Mouse (Mus musculus) right cerebral cortex, postnatal 14 days (tissue): Measurements from ENCODE around the gene Ly6g6c.

ENCODE experiments used
- DNase-seq: peaks from one replicate; pipeline ENCODE4 v3.0.0; 2022

Ly6g6c gene

DNA sequence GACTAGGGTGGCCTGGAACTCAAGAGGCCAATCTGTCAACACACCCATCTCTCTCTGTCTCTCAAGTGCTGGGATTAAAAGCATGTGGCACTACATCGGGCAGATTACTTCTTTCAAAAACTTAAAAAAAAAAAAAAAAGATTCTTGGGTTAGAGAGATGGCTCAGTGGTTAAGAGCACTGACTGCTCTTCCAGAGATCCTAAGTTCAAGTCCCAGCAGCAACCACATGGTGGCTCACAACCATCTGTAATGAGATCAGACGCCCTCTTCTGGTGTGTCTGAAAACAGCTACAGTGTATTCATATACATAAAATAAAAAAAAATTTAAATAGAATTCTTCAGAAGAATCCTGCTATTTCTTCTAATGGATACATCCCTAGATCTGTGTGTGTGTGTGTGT is 23.0 kb downstream of the Ly6g6c start:
- DNase-seq, result no peak

DNA sequence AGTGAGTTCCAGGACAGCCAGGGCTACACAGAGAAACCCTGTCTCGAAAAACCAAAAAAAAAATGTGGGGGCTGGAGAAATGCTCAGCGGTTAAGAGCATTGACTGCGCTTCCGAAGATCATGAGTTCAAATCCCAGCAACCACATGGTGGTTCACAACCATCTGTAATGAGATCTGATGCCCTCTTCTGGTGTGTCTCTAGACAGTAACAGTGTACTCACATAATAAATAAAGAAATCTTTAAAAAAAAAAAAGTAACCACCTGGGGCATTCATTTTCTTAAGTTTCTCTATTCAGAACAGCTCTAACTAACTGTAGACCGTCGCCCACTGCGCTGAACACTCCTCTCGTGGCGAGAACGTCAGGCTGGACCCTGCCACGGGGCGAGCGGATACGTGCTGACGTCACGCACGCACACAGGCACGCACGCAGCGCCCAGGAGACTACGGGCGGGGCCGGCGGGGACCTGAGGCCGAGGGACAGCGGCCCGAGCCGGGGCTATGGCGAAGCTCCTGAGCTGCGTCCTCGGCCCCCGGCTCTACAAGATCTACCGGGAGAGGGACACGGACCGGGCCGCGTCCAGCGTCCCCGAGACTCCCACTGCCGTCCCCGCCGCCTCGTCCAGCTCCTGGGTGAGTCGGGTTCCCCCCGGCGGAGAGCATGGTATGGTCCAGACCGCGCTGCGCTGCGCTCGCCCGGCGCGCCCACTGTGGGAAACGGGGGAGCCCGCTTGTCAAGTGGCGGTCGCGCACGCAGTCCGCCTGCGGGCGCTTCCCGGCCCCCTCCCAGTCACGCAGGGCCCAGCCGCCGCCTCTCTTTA is 23.8 kb downstream of the Ly6g6c start, which contains the start of gene Abhd16a:
Gene Abhd16a, plus strand, starts transcription at position 439 of the 820 bp plus-strand sequence.
- DNase-seq, result peak; percentile 93

DNA sequence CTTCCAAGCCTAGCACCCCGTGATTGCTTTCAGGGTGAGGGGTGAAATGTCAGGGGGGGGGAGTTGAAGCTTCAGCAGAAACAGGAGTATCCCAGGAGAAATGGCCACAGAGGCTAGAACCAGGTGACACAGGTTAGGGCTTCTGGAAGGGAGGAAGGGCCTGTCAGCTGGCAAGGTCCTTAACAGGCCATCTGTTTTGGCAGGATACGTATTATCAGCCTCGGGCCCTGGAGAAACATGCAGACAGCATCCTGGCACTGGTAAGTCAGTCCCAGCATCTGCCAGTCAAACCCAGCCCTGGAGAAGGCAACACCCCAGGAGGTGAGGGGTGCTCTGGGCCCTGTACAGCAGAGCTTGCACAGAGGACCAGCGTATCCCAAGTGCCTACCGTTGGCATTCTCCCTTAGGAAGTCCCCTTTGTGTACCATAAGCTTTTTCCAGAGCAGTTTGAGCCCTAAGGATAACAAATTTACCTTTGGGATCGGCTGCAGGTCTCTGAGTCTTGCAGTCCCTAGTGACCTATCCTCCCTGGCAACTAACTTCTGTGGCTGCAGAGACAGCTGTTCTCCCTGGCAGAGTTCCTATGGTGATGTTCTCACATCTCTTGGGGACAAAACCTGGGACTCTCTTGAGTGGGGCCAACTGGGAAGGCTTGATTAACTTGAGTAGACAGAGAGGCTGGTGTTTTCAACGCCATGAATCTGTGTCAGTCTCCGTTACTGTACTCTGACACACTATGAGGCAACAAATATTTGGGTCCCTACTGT is 25.2 kb downstream of the Ly6g6c start:
- no peak for DNase-seq

DNA sequence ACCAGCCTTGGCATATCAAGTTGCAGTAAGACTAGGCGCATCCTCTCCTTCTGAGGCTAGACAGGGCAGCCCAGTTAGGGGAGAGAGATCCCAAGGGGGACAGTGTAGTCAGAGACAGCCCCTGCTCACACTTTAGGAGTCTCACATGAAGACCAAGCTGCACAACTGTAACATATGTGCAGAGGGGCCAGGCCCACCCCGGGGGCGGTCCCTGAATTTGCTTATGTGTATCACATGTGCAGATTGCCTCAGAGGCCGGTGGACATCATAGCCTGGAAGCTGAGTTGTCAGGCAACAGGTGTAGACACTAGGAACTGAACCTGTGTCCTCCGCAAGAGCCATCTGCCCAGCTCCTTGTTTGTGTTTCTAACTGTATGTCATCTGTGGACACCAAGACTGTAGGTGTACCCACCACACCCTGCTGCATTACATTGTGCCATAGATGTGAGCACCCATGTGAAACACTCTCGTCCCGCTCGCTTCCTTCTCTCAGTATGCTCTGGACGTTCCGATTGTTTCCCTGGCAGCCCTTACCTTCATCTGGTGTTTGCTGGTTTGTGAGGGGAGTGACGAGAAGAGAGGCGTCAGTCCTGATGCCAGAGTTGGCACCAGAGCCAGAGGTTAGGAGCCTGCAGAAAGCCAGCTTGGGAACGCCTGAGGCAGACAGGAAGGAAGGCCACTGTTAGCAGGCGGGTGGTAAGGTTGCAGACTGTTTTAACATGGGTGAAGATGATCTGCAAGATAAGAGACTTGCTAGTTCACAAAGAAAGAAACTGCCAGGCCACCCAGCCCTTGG is 27.4 kb downstream of the Ly6g6c start:
- no peak for DNase-seq

DNA sequence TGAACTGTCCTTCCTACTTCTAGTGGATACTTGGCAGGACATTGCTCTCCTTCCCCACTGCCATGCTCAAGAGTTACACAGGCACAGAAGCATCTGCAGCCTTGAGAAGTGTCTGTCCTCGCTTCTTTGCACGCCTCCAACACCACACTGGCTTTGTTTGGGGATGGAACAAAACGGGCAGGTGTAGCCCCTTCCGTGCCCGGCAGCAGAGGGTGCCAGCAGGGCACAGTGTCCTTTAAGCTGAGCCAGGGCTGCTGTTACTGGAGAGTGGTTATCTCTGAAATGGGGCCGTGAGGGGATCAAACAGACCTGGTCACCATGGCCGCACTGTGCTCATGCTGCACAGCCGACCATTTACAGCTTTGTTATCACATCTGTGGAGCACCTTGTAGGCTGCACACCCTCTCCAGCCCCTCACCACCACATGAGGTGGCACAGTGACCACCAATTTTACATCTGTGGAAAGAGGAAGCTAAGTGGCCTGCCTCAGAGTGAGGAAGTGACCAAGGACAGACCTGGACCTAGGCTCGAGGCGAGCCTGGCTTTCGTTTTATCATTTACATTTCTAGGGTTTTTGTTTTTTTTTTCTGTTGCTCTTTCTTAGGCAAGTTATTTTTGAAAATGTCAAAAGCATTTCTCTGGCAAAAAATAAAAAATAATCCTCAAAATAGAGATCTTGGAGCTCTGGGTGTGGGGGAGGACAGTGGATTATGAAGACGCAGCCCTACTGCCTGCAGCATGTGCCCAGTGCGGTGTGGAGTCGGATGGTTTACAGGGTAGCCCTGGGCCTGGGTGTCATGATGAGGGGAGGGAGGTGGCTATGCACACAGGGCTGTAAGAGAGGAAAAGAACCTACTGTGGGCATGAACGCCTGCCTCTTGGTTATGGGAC is 29.5 kb downstream of the Ly6g6c start:
- no peak for DNase-seq

DNA sequence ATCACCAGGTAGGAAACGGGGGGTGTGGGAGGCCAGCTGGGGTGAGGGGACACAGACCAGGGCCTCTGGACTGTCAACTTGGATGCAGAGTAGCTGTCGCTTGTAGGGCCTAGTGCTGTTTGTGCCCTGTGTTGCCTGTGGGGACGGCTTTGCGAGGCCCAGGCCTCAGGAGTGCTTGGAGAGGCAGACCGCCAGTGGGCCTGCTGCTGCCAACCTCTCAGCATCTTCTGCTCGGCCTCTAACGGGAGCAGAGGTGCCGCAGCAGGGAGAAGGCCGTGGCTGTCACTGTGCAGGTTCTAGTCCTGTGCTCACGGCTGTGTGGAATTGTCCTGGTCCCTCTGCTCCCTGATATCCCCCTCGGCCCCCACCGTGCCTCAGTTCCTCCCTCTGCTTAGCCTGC is 31.4 kb downstream of the Ly6g6c start:
- no peak for DNase-seq

DNA sequence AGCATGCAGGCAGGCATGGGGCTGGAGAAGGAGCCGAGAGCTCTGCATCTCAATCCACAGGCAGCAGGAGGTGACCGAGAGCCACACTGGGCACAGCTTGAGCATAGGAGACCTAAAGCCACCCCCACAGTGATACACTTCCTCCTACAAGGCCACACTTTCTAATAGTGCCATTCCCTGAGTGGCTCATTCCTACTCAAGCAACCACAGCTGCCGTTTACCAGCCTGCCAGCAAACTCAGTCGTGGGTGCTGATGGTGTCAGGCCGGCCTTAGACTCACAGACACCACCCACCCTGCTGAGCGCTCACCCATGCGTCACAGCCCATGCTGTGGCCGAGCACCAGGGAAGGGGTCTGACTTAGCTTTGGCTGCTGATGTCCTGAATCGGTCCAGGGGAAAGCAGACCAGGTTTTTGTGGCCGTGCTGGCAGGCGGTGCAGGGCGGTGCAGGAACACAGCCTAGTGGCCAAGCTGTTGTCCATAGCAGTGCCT is 32.0 kb downstream of the Ly6g6c start:
- peak; percentile 49 for DNase-seq

DNA sequence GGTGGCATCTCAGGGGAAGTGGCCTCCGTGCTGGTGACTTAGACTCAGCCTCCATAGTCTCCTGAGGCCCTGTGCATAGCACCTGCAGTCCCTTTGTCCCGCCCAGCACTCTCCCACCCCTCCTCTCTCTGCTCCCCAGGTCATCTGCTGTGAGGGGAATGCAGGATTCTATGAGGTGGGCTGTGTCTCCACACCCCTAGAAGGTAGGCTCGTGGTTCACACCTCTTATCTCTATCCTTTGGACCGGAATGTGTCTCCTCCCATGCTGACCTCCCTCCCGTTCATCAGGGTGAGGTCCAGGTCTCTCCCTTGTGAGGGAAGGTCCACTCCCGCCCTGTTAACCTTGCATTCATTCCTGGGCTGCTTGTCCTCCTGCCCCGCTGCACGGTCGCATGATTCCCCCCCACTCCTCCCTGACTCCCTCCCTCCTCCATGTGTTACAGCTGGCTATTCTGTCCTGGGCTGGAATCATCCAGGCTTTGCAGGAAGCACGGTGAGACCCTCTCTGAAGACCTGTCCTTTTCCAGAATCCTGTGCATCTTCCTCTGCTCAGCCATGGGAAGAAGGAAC is 35.1 kb downstream of the Ly6g6c start:
- no peak for DNase-seq

DNA sequence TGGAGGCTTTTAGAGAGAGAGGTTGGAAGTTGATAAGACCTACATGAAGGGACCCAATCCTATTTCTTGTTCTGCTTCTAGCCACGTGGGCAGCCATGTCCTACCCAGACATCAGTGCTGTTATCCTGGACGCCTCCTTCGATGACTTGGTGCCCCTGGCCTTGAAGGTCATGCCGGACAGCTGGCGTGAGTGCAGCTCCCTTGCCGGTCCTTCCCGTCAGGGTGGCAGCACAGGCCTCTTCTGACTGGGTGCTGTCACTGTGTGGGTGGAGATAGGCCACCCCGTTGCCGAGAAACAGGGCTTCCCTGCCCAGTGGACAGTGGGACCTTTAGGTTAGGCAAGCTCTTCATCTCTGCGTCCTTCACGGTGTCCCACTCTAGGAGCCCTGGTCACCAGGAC is 36.0 kb downstream of the Ly6g6c start:
- no peak for DNase-seq

DNA sequence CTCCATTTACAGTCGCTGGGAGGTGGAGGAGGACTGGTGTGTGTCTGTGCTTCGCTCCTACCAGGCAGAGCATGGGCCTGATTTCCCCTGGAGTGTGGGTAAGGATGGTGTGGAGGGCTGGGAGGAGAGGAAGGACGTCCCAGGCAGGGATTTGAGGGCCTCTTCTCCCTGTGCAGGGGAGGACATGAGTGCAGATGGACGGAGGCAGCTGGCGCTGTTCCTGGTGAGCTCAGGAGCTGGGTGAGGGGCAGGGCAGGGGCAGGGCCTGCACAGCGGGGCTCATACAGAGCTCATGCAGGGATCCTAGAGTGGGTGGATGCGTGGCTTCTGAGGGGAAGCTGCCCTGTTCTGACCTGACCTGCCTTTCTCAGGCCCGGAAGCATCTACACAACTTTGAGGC is 37.1 kb downstream of the Ly6g6c start:
- no peak for DNase-seq

DNA sequence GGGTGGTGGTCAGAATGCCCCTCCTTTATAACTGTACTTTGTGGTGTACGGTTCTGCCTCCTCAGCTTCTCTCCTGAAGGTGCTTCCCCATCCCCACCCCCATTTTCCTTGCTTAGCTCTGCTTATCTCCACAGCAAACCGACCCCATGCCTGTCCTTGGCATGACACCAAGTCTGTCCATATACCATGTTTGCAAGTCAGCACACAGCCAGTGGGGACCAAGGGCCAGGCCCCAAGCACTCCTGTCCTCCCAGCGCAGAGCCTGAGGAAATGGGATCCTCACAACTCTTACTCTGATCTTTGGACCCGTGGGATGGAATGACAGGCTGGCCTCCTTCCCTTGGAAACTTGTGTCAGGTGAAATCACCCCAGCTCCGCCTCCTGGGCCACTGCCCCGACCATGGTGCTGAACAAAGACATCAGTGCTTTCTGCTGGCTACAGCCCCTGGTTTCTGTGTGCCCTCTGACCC is 38.1 kb downstream of the Ly6g6c start:
- no peak for DNase-seq

DNA sequence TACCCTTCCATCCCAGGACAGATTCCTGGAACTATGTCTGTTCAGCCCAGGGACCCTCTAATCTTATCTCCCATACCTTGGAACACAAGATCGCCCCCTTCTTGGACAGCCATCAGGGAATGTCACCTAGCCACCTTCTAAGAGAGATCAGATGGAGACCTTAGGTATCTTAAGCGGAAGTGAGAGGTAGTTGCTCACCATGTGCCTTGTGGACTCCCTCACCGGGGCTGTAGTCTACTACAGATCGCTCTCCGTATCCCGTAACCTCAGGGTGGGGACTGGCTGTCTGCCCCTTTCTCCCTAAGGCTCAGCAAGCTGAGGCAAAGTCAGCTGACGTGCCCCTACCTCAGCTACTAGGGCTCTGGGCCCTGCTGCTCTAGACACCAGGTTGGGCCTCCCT is 38.9 kb downstream of the Ly6g6c start:
- DNase-seq, result no peak

DNA sequence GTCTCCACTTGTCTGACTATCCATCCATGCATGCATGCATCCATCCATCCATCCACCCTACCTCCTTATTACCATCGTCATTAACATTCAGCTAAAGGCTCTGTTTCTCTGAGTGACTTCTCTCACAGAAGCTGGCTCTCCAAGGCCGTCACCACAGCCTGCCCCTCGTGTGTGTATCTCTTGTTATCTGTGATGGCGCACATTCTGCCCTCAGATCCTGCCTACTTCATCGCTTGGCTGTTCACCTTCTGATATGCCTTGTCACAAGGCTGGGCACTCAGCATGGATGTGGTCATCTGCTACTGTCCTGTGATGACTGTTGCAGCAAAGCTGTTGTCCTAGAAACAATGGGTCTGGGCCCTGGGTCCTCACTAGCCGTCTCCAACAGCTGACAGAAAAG is 39.6 kb downstream of the Ly6g6c start:
- no peak for DNase-seq

DNA sequence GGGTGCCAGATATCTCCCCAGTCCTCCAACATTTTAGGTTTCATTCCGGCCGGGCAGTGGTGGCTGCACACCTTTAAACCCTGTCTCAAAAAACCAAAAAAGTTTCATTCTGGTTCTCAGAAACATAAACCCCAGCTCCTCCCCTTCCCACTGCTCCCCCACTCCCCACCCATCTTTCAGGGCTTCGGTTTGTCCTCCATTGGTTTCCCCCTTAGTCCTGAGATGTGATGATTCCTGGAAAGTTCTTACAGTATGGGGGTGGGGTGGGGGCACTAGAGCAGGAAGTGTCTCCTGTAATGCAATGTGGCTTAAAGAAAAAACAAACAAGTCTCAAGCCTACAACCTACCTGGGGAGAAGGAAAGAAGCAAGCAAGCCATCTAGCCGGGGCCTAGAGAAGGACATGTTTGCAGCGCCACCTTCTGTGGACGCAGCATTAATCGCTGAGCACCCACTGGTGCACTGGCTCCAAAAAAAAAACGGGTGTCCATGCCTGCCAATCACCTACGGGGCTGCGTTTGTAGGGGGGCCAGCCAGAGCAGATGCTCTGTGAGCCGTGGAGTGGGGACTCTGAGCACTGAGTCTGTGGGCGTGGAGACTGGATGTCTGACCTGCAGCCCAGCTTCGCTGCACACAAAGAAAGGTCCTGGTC is 40.7 kb downstream of the Ly6g6c start:
- peak; percentile 43 for DNase-seq

DNA sequence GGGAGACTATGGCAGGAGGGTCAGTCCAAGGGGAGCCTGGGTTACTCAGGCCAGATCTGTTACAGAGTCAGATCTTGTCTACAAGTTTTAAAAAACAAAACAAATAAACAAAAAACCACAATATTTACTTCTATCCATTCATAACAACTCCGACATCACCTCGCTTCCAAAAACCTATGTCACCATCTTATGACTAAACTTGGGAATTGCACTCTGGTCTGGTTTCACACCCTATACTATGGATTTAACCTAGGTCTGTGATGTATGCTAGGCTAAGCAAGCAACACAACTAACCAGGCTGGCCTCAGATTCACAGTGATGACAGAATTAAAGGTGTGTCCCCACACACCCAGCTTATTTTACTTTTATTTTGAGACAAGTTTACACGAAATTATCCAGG is 41.3 kb downstream of the Ly6g6c start:
- DNase-seq, result no peak

DNA sequence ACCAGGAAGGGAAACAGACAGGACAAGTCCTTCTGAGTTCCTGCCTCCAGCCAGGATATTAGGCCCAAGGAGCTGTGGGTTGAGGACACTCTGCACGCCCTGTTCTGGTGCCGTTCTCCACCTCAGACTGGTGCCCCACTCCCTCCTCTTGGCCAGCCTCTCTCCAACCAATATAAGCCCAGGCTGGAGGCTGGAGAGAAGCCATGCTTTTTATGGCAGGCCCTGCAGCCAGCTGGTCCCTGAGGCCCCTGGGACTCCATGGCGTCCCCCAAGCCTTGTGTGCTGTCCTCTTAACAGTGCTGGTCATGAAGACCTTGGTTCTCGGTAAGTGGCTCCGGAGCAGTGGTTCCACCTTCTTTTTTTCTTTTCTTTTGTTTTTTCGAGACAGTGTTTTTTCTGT is 42.9 kb downstream of the Ly6g6c start, which contains the start of gene Ly6g5c:
Gene Ly6g5c, plus strand, starts transcription at position 183 of the 400 bp plus-strand sequence.
- no peak for DNase-seq

DNA sequence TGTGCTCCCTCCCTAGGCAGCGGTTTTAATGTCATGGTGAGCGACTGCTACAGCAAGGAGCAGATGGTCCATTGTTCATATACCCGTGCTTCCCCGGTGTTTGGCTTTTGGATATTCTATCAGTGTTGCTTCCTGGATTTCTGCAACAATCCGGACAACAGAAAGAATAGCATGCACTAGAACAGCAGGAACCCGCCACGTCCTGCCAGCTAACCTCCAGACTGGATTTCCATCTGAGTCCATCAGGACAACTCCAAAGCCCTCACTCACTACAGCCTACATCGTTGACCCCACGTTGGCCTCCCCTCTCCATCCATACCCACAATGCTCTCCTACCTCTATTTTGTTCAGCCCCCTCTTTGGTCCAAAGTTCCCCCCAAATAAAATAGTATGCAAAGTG is 46.6 kb downstream of the Ly6g6c start:
- DNase-seq, result no peak

DNA sequence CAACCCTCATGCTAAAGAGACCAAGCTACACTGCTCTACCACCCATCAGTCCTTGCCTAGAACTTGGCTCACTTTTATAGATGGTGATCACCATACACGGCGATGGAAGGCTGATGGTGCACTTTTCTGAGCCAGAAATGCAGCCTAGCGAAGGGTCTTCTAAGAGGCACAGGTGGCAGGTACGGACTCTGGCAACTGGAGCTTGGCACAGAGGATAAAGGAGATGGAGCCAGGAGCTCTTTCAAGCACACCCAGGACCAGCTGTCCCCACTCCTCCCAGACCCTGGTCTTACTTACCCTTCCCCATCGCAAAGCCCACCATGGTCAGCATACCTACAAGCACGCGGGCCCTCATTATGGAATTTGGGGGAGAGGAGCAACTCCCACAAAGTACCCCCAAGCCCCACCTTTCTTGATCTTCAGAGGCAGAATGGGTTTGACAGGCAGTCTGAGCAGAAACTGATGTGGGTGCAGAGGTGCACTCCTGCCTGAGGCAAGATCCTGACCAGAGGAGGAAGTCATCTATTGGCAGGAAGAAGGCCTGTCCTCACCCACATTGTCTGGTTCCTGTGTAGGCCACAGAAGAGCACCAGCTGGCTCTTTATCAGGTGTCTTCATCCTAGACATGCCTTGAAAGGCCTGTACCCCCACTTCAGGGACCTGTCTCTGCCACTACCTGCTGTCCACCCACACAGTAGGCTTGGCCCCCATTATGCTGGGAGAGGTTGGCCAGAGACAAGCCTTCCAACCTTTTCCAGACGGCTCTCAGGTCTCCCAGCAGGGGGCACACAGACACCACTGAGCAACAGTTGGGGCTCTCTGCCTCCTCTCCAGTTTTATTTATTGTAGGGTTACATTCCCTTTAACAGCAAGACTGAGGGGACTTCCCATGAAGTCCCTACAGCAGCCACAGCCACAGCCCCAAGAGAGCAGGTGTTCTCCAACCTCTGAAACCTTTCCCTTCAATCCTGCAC is 50.1 kb downstream of the Ly6g6c start, which contains the start of gene Ly6g5b:
Gene Ly6g5b, minus strand, starts transcription at position 383 of the 974 bp plus-strand sequence.
- no peak for DNase-seq
